Mouse (Mus musculus): Measurements from ENCODE around the gene Rbm20. TPM values are rescaled to one million over a fixed set of nuclear protein-coding genes. Genes with fewer than 3 reads are reported as not detected.

Gene Rbm20
- total RNA-seq, 1 experiment: 2.5 TPM

- Histone ChIP-seq H3K4me3 (ENCODE audit: insufficient read depth in 1 of 2, low read depth in 1 of 2, low read length in 2 of 2, poor library complexity in 1 of 2, severe bottlenecking in 1 of 2) (no peak overlapping the region), H3K36me3 (ENCODE audit: control insufficient read depth, insufficient read depth, low read length, poor library complexity, severe bottlenecking) (no peaks in the 10 kb centered on the region), H3K9ac (ENCODE audit: insufficient read depth, low read depth, low read length, poor library complexity, severe bottlenecking) (no peak overlapping the region), H3K4me1 (ENCODE audit: control insufficient read depth in 2 of 2, insufficient read depth in 2 of 2, low read length in 2 of 2, poor library complexity in 1 of 2) (peaks cover 0 to 5% of the 10 kb centered on the region in 2 experiments; a peak in 1 of 4 replicates), H3K9me3 (ENCODE audit: control insufficient read depth, insufficient read depth, low read depth, low read length) (no peaks in the 10 kb centered on the region), H3K27ac (ENCODE audit: insufficient read depth, low read depth, low read length, poor library complexity, severe bottlenecking) (no peak overlapping the region)
- in situ Hi-C loops (cut with MboI; ENCODE audit: low sequenced_read_pairs in 2 of 2, unreplicated experiment in 2 of 2): loop anchor here in 1 of 2 experiments (10.0 kb wide), 1 partner anchor 1407 kb away; no protein-coding TSS in a partner anchor
- TF ChIP-seq ZC3H11A (IDR thresholded peaks at IDR 0.05; ENCODE audit: borderline replicate concordance, low read depth, low read length) (no peak), CHD2 (IDR thresholded peaks at IDR 0.05; ENCODE audit: low read depth, low read length) (no peak)
- DNase-seq (ENCODE audit: low read depth, low spot score): no peak
Observed at GRCm38 (mm10) chr19:53657437-53657836, 19.7 kb upstream of the Rbm20 start.

DNA sequence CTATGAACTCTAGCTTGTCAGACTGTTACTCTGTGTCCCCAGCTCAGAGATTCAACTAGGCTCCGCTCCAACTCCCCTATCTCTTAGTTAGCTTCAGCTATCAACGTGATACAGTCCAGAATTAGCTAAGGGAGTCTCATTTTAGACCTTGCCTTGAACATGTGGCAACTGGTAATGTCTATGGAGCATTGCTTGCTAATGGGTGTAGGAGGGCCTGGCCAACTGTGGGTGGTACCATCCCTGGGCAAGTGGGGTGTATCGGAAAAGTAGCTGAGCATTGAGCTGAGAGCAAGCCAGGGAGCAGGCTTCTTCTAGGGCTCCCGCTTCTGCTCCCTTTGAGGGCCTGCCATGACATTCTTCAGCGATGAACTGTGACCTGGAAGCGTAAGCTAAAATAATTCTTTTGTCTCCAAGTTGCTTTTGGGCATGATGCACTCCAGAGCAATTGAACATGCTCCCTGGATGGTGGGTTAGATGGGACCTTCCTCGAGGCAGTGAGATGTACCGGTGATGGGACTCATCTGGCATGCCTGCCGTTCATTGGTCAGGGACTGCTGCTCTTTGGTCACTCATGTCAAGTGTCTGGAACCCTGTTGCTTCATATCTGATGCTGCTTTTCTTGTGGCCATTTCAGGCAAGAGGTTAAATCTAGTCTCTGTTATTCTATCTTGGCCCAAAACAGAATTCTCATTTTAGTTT lies 16.2 kb upstream of the Rbm20 start:
- peaks cover 0 to 5% of the 10 kb centered on the region in 2 experiments; a peak in 1 of 4 replicates for H3K4me1 ChIP-seq (ENCODE audit: control insufficient read depth in 2 of 2, insufficient read depth in 2 of 2, low read length in 2 of 2, poor library complexity in 1 of 2)
- no peak overlapping the region for H3K27ac ChIP-seq (ENCODE audit: insufficient read depth, low read depth, low read length, poor library complexity, severe bottlenecking)
- TF ChIP-seq HCFC1 (IDR thresholded peaks at IDR 0.05; ENCODE audit: borderline replicate concordance, insufficient read depth, low read length) (no peak), CHD2 (IDR thresholded peaks at IDR 0.05; ENCODE audit: low read depth, low read length) (no peak), ZC3H11A (IDR thresholded peaks at IDR 0.05; ENCODE audit: borderline replicate concordance, low read depth, low read length) (no peak), MAFK (IDR thresholded peaks at IDR 0.05; ENCODE audit: insufficient read depth, low read depth, low read length) (no peak), ZNF384 (IDR thresholded peaks at IDR 0.05; ENCODE audit: low read depth, low read length) (no peak)
- DNase-seq (ENCODE audit: low read depth, low spot score): no peak
- H3K36me3 ChIP-seq (ENCODE audit: control insufficient read depth, insufficient read depth, low read length, poor library complexity, severe bottlenecking): no peaks in the 10 kb centered on the region
- H3K4me3 ChIP-seq (ENCODE audit: insufficient read depth in 1 of 2, low read depth in 1 of 2, low read length in 2 of 2, poor library complexity in 1 of 2, severe bottlenecking in 1 of 2): no peak overlapping the region
- H3K9ac ChIP-seq (ENCODE audit: insufficient read depth, low read depth, low read length, poor library complexity, severe bottlenecking): no peak overlapping the region
- H3K9me3 ChIP-seq (ENCODE audit: control insufficient read depth, insufficient read depth, low read depth, low read length): no peaks in the 10 kb centered on the region
- in situ Hi-C loops (cut with MboI; ENCODE audit: low sequenced_read_pairs in 2 of 2, unreplicated experiment in 2 of 2): no loop called here

- peaks cover 0 to 5% of the 10 kb centered on the region in 2 experiments; a peak in 1 of 4 replicates for H3K4me1 ChIP-seq (ENCODE audit: control insufficient read depth in 2 of 2, insufficient read depth in 2 of 2, low read length in 2 of 2, poor library complexity in 1 of 2)
- in situ Hi-C loops (cut with MboI; ENCODE audit: low sequenced_read_pairs in 2 of 2, unreplicated experiment in 2 of 2): no loop called here
Observed at GRCm38 (mm10) chr19:53661938-53662722, 15.0 kb upstream of the Rbm20 start.

DNA sequence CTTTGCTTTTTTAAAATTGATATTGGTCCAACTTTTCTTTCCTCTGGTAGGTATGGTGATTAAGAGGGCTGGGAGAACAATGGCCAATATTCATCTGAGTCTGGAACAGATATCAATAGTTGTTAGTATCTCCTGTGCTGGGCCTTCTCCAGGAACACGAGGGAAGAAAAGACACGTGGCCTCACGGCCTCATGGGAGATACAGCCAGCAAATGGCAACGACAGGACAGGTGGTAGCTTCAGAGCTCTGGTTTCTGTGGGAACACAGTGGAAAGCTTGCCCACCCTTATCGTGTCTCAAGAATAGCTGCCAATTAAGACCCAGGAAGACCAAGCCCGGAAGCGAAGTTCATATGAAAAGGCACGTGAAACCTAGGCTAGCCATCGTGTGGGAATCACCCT lies 12.3 kb upstream of the Rbm20 start:
- H3K36me3 ChIP-seq (ENCODE audit: control insufficient read depth, insufficient read depth, low read length, poor library complexity, severe bottlenecking): no peaks in the 10 kb centered on the region
- no peak for DNase-seq (ENCODE audit: low read depth, low spot score)
- no peak overlapping the region for H3K27ac ChIP-seq (ENCODE audit: insufficient read depth, low read depth, low read length, poor library complexity, severe bottlenecking)
- no peaks in the 10 kb centered on the region for H3K9me3 ChIP-seq (ENCODE audit: control insufficient read depth, insufficient read depth, low read depth, low read length)
- H3K4me3 ChIP-seq (ENCODE audit: insufficient read depth in 1 of 2, low read depth in 1 of 2, low read length in 2 of 2, poor library complexity in 1 of 2, severe bottlenecking in 1 of 2): no peak overlapping the region
- TF ChIP-seq HCFC1 (IDR thresholded peaks at IDR 0.05; ENCODE audit: borderline replicate concordance, insufficient read depth, low read length): no peak
- no peak for TF ChIP-seq MAFK (IDR thresholded peaks at IDR 0.05; ENCODE audit: insufficient read depth, low read depth, low read length)
- no peak for TF ChIP-seq ZC3H11A (IDR thresholded peaks at IDR 0.05; ENCODE audit: borderline replicate concordance, low read depth, low read length)
- no peak for TF ChIP-seq ZNF384 (IDR thresholded peaks at IDR 0.05; ENCODE audit: low read depth, low read length)
- H3K9ac ChIP-seq (ENCODE audit: insufficient read depth, low read depth, low read length, poor library complexity, severe bottlenecking): no peak overlapping the region
- in situ Hi-C loops (cut with MboI; ENCODE audit: low sequenced_read_pairs in 2 of 2, unreplicated experiment in 2 of 2): no loop called here
- peaks cover 0 to 5% of the 10 kb centered on the region in 2 experiments; a peak in 1 of 4 replicates for H3K4me1 ChIP-seq (ENCODE audit: control insufficient read depth in 2 of 2, insufficient read depth in 2 of 2, low read length in 2 of 2, poor library complexity in 1 of 2)

More at GRCm38 (mm10) chr19:53661938-53662722, 15.0 kb upstream of the Rbm20 start:
- Histone ChIP-seq H3K36me3 (ENCODE audit: control insufficient read depth, insufficient read depth, low read length, poor library complexity, severe bottlenecking) (no peaks in the 10 kb centered on the region), H3K9ac (ENCODE audit: insufficient read depth, low read depth, low read length, poor library complexity, severe bottlenecking) (no peak overlapping the region), H3K4me3 (ENCODE audit: insufficient read depth in 1 of 2, low read depth in 1 of 2, low read length in 2 of 2, poor library complexity in 1 of 2, severe bottlenecking in 1 of 2) (no peak overlapping the region), H3K27ac (ENCODE audit: insufficient read depth, low read depth, low read length, poor library complexity, severe bottlenecking) (no peak overlapping the region), H3K9me3 (ENCODE audit: control insufficient read depth, insufficient read depth, low read depth, low read length) (no peaks in the 10 kb centered on the region)
- TF ChIP-seq HCFC1 (IDR thresholded peaks at IDR 0.05; ENCODE audit: borderline replicate concordance, insufficient read depth, low read length) (no peak), ZC3H11A (IDR thresholded peaks at IDR 0.05; ENCODE audit: borderline replicate concordance, low read depth, low read length) (no peak), ZNF384 (IDR thresholded peaks at IDR 0.05; ENCODE audit: low read depth, low read length) (no peak), CHD2 (IDR thresholded peaks at IDR 0.05; ENCODE audit: low read depth, low read length) (no peak), MAFK (IDR thresholded peaks at IDR 0.05; ENCODE audit: insufficient read depth, low read depth, low read length) (no peak)
- no peak for DNase-seq (ENCODE audit: low read depth, low spot score)
